Mouse (Mus musculus) small intestine, adult 2 months (tissue): ENCODE data around the gene Atp13a2.

Experiments used
- CTCF ChIP-seq: fragments of 200-500 bp; IDR thresholded peaks from 2 replicates; pipeline ENCODE4 v1.5.1; 2012; ENCODE audit warnings: low read depth, mild to moderate bottlenecking, control low read depth, inconsistent platforms, low read length, moderate library complexity, mixed read lengths; ENCODE audit not compliant: insufficient replicate concordance, insufficient read length; ENCODE audit errors: extremely low read depth
- POLR2A ChIP-seq: fragments of 200-500 bp; IDR thresholded peaks from 2 replicates; pipeline ENCODE4 v1.6.1; 2012; ENCODE audit warnings: low read depth, mild to moderate bottlenecking, control low read depth, inconsistent platforms, low read length, moderate library complexity

- TF ChIP-seq POLR2A = no peak
- no peak for TF ChIP-seq CTCF
Observed at GRCm38 (mm10) chr4:140971691-140972090, 15.0 kb upstream of the Atp13a2 start.
